Mouse (Mus musculus): ENCODE data around the gene N4bp1. TPM values are rescaled to one million over a fixed set of nuclear protein-coding genes. Genes with fewer than 3 reads are reported as not detected.

The N4bp1 gene
- total and polyA plus RNA-seq, 3 experiments = 12.2 to 15.6 (median 12.8) TPM

GRCm38 (mm10) chr8:86848876-86849275 is 36.2 kb downstream of the N4bp1 start:
- H3K4me2 ChIP-seq (ENCODE audit: insufficient read depth, low read depth, poor library complexity, severe bottlenecking) = no peak overlapping the region
- TF ChIP-seq ETS1 (conservative IDR thresholded peaks at IDR 0.05; ENCODE audit: low read depth, low read length) = no peak
- TF ChIP-seq MAX (IDR thresholded peaks at IDR 0.05; ENCODE audit: low read length) = no peak
- TF ChIP-seq MAFK (IDR thresholded peaks at IDR 0.05; ENCODE audit: insufficient replicate concordance, low read length) = no peak
- no peak for TF ChIP-seq KAT2A (IDR thresholded peaks at IDR 0.05; ENCODE audit: insufficient replicate concordance, low read length)
- TF ChIP-seq MYC (IDR thresholded peaks at IDR 0.05; ENCODE audit: low read depth, low read length) = no peak
- TF ChIP-seq CHD2 (IDR thresholded peaks at IDR 0.05; ENCODE audit: low read length) = no peak
- no peak for TF ChIP-seq MAZ (IDR thresholded peaks at IDR 0.05; ENCODE audit: low read depth, low read length)
- no peak for TF ChIP-seq NELFE (IDR thresholded peaks at IDR 0.05; ENCODE audit: low read depth, low read length)
- TF ChIP-seq ELF1 (IDR thresholded peaks at IDR 0.05; ENCODE audit: low read depth, low read length) = no peak
- TF ChIP-seq PAX5 (IDR thresholded peaks at IDR 0.05; ENCODE audit: low read length) = no peak
- TF ChIP-seq USF2 (conservative IDR thresholded peaks at IDR 0.05; ENCODE audit: low read depth, low read length) = no peak
- no peak for TF ChIP-seq IRF4 (IDR thresholded peaks at IDR 0.05; ENCODE audit: low read depth, low read length)
- TF ChIP-seq HCFC1 (IDR thresholded peaks at IDR 0.05; ENCODE audit: low read depth, low read length) = no peak
- TF ChIP-seq EP300 (IDR thresholded peaks at IDR 0.05; ENCODE audit: low read length) = no peak
- no peak for TF ChIP-seq TBP (conservative IDR thresholded peaks at IDR 0.05; ENCODE audit: low read depth, low read length)
- in situ Hi-C loops (cut with MboI; ENCODE audit: low pct_ligation_motif_present, low pct_unique_long_range_greater_than_20kb, low sequenced_read_pairs) (no loop called here), dilution Hi-C loops (cut with MboI; ENCODE audit: extremely low pct_ligation_motif_present, extremely low pct_unique_long_range_greater_than_20kb, low sequenced_read_pairs) (no loop called here)
- H3K27ac ChIP-seq (ENCODE audit: insufficient read depth, low read depth) = no peak overlapping the region
- H3K9ac ChIP-seq (ENCODE audit: insufficient read depth, low read depth) = no peak overlapping the region
- DNase-seq (ENCODE audit: extremely low read depth) = no peak
- H3K79me2 ChIP-seq (replicated peaks; ENCODE audit: control insufficient read depth, extremely low read depth, insufficient read depth, poor library complexity, severe bottlenecking) = peaks cover 5% of the 10 kb centered on the region; the same call in 1 of the 2 replicates
- peaks cover 55 to 97% of the 10 kb centered on the region in 2 experiments for H3K36me3 ChIP-seq (replicated peaks in 1 of 2; ENCODE audit: control insufficient read depth in 1 of 2, insufficient read depth in 1 of 2, low read length in 1 of 2)
- H3K27me3 ChIP-seq (replicated peaks) = no peaks in the 10 kb centered on the region
- peaks cover 0 to 20% of the 10 kb centered on the region in 2 experiments; a peak in 2 of 4 replicates for H3K4me1 ChIP-seq (ENCODE audit: control insufficient read depth in 1 of 2, insufficient read depth in 2 of 2)
- H3K9me3 ChIP-seq (replicated peaks; ENCODE audit: low read length) = no peaks in the 10 kb centered on the region
- no peak overlapping the region for H3K4me3 ChIP-seq (replicated peaks in 1 of 3; ENCODE audit: low read depth in 2 of 3, low read length in 2 of 3, poor library complexity in 1 of 3)

GRCm38 (mm10) chr8:86848401-86848800 is 36.7 kb downstream of the N4bp1 start:
- H3K4me3 ChIP-seq (replicated peaks in 1 of 3; ENCODE audit: low read depth in 2 of 3, low read length in 2 of 3, poor library complexity in 1 of 3) = no peak overlapping the region
- H3K79me2 ChIP-seq (replicated peaks; ENCODE audit: control insufficient read depth, extremely low read depth, insufficient read depth, poor library complexity, severe bottlenecking) = 0 out of 2 replicates have a peak, but pooled peaks cover under 1% of the 10 kb centered on the region
- in situ Hi-C loops (cut with MboI; ENCODE audit: low pct_ligation_motif_present, low pct_unique_long_range_greater_than_20kb, low sequenced_read_pairs) = no loop called here
- dilution Hi-C loops (cut with MboI; ENCODE audit: extremely low pct_ligation_motif_present, extremely low pct_unique_long_range_greater_than_20kb, low sequenced_read_pairs) = no loop called here
- H3K4me2 ChIP-seq (ENCODE audit: insufficient read depth, low read depth, poor library complexity, severe bottlenecking) = no peak overlapping the region
- no peak overlapping the region for H3K9ac ChIP-seq (ENCODE audit: insufficient read depth, low read depth)
- DNase-seq (ENCODE audit: extremely low read depth) = no peak
- TF ChIP-seq IRF4 (IDR thresholded peaks at IDR 0.05; ENCODE audit: low read depth, low read length) = no peak
- TF ChIP-seq GABPA (IDR thresholded peaks at IDR 0.05; ENCODE audit: insufficient replicate concordance, low read depth, low read length) = no peak
- TF ChIP-seq KAT2A (IDR thresholded peaks at IDR 0.05; ENCODE audit: insufficient replicate concordance, low read length) = no peak
- TF ChIP-seq JUND (conservative IDR thresholded peaks at IDR 0.05; ENCODE audit: low read depth, low read length) = no peak
- TF ChIP-seq MAFK (IDR thresholded peaks at IDR 0.05; ENCODE audit: insufficient replicate concordance, low read length) = no peak
- no peak for TF ChIP-seq ETS1 (conservative IDR thresholded peaks at IDR 0.05; ENCODE audit: low read depth, low read length)
- no peak for TF ChIP-seq ZC3H11A (IDR thresholded peaks at IDR 0.05; ENCODE audit: low read depth, low read length)
- TF ChIP-seq TCF12 (IDR thresholded peaks at IDR 0.05; ENCODE audit: low read depth, low read length) = no peak
- TF ChIP-seq TBP (conservative IDR thresholded peaks at IDR 0.05; ENCODE audit: low read depth, low read length) = no peak
- TF ChIP-seq CHD2 (IDR thresholded peaks at IDR 0.05; ENCODE audit: low read length) = no peak
- TF ChIP-seq JUN (IDR thresholded peaks at IDR 0.05; ENCODE audit: insufficient read depth, low read depth, low read length) = no peak
- TF ChIP-seq RAD21 (IDR thresholded peaks at IDR 0.05; ENCODE audit: low read depth, low read length) = no peak
- TF ChIP-seq SIN3A (IDR thresholded peaks at IDR 0.05; ENCODE audit: low read length) = no peak
- no peak for TF ChIP-seq BHLHE40 (IDR thresholded peaks at IDR 0.05; ENCODE audit: low read depth, low read length)
- TF ChIP-seq HCFC1 (IDR thresholded peaks at IDR 0.05; ENCODE audit: low read depth, low read length) = no peak
- H3K27me3 ChIP-seq (replicated peaks) = no peaks in the 10 kb centered on the region
- H3K9me3 ChIP-seq (replicated peaks; ENCODE audit: low read length) = no peaks in the 10 kb centered on the region
- no peak overlapping the region for H3K27ac ChIP-seq (ENCODE audit: insufficient read depth, low read depth)
- H3K36me3 ChIP-seq (replicated peaks in 1 of 2; ENCODE audit: control insufficient read depth in 1 of 2, insufficient read depth in 1 of 2, low read length in 1 of 2) = peaks cover 60 to 97% of the 10 kb centered on the region in 2 experiments
- H3K4me1 ChIP-seq (ENCODE audit: control insufficient read depth in 1 of 2, insufficient read depth in 2 of 2) = peaks cover 0 to 16% of the 10 kb centered on the region in 2 experiments; a peak in 2 of 4 replicates

All from CH12.LX (cell line).